In the genomic region with DNA sequence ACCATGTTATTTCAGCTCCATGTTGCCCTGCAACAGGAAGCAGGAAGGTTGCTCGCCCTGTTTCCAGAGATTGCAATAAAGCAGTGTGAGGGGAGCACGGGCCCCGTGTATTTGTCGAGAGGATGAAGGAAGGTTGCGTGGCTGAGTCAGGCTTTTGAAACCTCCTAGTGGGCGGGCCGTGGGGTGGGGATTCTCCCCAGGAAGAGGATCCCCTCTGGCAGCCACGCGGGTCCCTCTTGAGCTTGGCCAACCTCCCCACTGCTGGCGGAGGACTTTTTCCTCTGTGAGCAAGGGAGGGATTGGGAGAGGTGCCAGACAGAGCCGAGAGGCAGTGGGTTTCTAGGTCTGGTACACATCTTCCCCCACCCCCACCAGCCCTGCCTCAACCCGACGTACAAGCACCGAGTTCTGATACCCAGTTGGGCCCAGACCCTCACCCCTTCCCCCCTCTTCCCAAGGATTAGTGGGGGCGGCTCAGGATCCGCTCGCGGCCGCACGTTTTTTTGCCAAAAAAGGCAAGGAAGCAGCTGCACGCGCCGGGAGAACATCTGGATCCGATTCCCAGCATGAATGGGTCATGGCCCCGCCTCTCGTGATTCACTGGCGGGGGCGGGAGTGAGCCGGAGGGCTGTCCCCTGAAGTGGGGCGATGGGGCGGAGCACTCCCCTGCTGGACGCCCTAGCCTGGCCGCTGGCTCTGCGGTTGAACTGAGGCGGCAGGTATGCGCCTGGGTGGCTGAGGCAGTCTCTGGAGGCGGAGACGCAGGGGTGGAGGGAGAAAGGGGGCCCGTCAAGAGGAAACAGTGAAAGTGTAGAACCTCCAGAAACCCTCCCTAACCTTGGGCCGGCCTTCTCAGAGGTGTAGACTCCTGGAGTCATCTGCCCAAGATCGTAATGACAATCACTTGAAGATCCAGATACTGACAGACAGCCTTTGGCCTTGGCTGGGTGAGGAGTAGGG, we compare ENCODE assay signal across 8 mouse cellular contexts. TPM values are rescaled to one million over a fixed set of nuclear protein-coding genes. Genes with fewer than 3 reads are reported as not detected.
A peak's percentile ranks its signal among the peaks of the same experiment; 100 is the strongest.
DNase-seq lines count a peak whose midpoint lies in the region; ATAC-seq and TF ChIP-seq lines count a peak whose summit lies in the region.

No protein-coding gene starts in this region.

- H3K27me3 ChIP-seq in forebrain, embryonic 12.5 days = peaks cover 21% of the 10 kb centered on the region
- H3K27me3 ChIP-seq in heart, embryonic 16.5 days (ENCODE audit: control insufficient read depth, insufficient read depth, low read length) = no peaks in the 10 kb centered on the region
- H3K27me3 ChIP-seq in liver, postnatal 0 days (ENCODE audit: insufficient read depth, low read length) = no peaks in the 10 kb centered on the region
- H3K27me3 ChIP-seq in neural tube, embryonic 12.5 days (replicated peaks) = peaks cover 19% of the 10 kb centered on the region
- no peaks in the 10 kb centered on the region for H3K27me3 ChIP-seq in stomach, postnatal 0 days (ENCODE audit: control insufficient read depth, insufficient read depth, low read length)

- H3K27ac ChIP-seq in forebrain, embryonic 12.5 days = peak overlapping the region; percentile 77
- peak overlapping the region; percentile 96 for H3K27ac ChIP-seq in heart, embryonic 16.5 days (ENCODE audit: low read length)
- peak overlapping the region; percentile 93 for H3K27ac ChIP-seq in liver, postnatal 0 days (ENCODE audit: low read depth)
- no peak overlapping the region for H3K27ac ChIP-seq in neural tube, embryonic 12.5 days
- H3K27ac ChIP-seq in stomach, postnatal 0 days (replicated peaks) = peak overlapping the region; percentile 94

- ATAC-seq in forebrain, embryonic 12.5 days (ENCODE audit: low FRiP score) = peak; percentile 56
- ATAC-seq in heart, embryonic 16.5 days (replicated peaks; ENCODE audit: extremely low read depth, insufficient read depth, low FRiP score) = peak; percentile 85
- peak; percentile 80 for ATAC-seq in liver, postnatal 0 days
- ATAC-seq in neural tube, embryonic 12.5 days (ENCODE audit: low FRiP score, low read depth) = no peak
- ATAC-seq in stomach, postnatal 0 days (ENCODE audit: low FRiP score, low TSS enrichment) = peak; percentile 90

- H3K9me3 ChIP-seq in forebrain, embryonic 12.5 days = no peaks in the 10 kb centered on the region
- H3K9me3 ChIP-seq in heart, embryonic 16.5 days (replicated peaks; ENCODE audit: control insufficient read depth, low read length) = no peaks in the 10 kb centered on the region
- H3K9me3 ChIP-seq in liver, postnatal 0 days (ENCODE audit: low read length) = no peaks in the 10 kb centered on the region
- H3K9me3 ChIP-seq in neural tube, embryonic 12.5 days = no peaks in the 10 kb centered on the region
- no peaks in the 10 kb centered on the region for H3K9me3 ChIP-seq in stomach, postnatal 0 days (ENCODE audit: control insufficient read depth, low read length)

- peak overlapping the region; percentile 62 for H3K4me2 ChIP-seq in forebrain, embryonic 12.5 days
- peak overlapping the region; percentile 92 for H3K4me2 ChIP-seq in heart, embryonic 16.5 days (ENCODE audit: low read depth, low read length)
- H3K4me2 ChIP-seq in liver, postnatal 0 days (ENCODE audit: low read depth, low read length) = peak overlapping the region; percentile 91
- H3K4me2 ChIP-seq in neural tube, embryonic 12.5 days (replicated peaks) = peak overlapping the region; percentile 55
- peak overlapping the region; percentile 61 for H3K4me2 ChIP-seq in stomach, postnatal 0 days (replicated peaks; ENCODE audit: low read depth)

- H3K4me1 ChIP-seq in forebrain, embryonic 12.5 days = peaks cover 39% of the 10 kb centered on the region
- peaks cover 31% of the 10 kb centered on the region for H3K4me1 ChIP-seq in heart, embryonic 16.5 days (ENCODE audit: control insufficient read depth, insufficient read depth, low read length)
- H3K4me1 ChIP-seq in liver, postnatal 0 days (ENCODE audit: insufficient read depth) = peaks cover 43% of the 10 kb centered on the region
- peaks cover 30% of the 10 kb centered on the region for H3K4me1 ChIP-seq in neural tube, embryonic 12.5 days
- peaks cover 13% of the 10 kb centered on the region; the same call in 1 of the 2 replicates for H3K4me1 ChIP-seq in stomach, postnatal 0 days (replicated peaks; ENCODE audit: control insufficient read depth, insufficient read depth)

- TF ChIP-seq EP300 in liver, postnatal 0 days (IDR thresholded peaks at IDR 0.05; ENCODE audit: low read depth) = peak; percentile 54; the same call in 1 of the 2 replicates
- TF ChIP-seq EP300 in stomach, postnatal 0 days (optimal IDR thresholded peaks at IDR 0.05) = peak; percentile 89

- H3K9ac ChIP-seq in forebrain, embryonic 12.5 days = peak overlapping the region; percentile 36
- H3K9ac ChIP-seq in heart, embryonic 16.5 days (ENCODE audit: low read length) = peak overlapping the region; percentile 70
- H3K9ac ChIP-seq in liver, postnatal 0 days (replicated peaks) = peak overlapping the region; percentile 66
- H3K9ac ChIP-seq in neural tube, embryonic 12.5 days = no peak overlapping the region
- H3K9ac ChIP-seq in stomach, postnatal 0 days (ENCODE audit: low read length) = peak overlapping the region; percentile 52

- 1% methylated on average over 41 of the region's 41 CpGs for WGBS in forebrain, embryonic 12.5 days
- WGBS in heart, embryonic 16.5 days = 2% methylated on average over 41 of the region's 41 CpGs
- 2% methylated on average over 41 of the region's 41 CpGs for WGBS in liver, postnatal 0 days (ENCODE audit: insufficient replicate concordance)
- WGBS in neural tube, embryonic 12.5 days = 3% methylated on average over 41 of the region's 41 CpGs
- under 1% methylated on average over 41 of the region's 41 CpGs for WGBS in stomach, postnatal 0 days

- no peaks in the 10 kb centered on the region for H3K36me3 ChIP-seq in forebrain, embryonic 12.5 days (replicated peaks)
- no peaks in the 10 kb centered on the region for H3K36me3 ChIP-seq in heart, embryonic 16.5 days (ENCODE audit: control insufficient read depth, insufficient read depth)
- H3K36me3 ChIP-seq in liver, postnatal 0 days (replicated peaks; ENCODE audit: insufficient read depth, low read length) = 0 out of 2 replicates have a peak, but pooled peaks cover 4% of the 10 kb centered on the region
- H3K36me3 ChIP-seq in neural tube, embryonic 12.5 days = no peaks in the 10 kb centered on the region
- no peaks in the 10 kb centered on the region; the same call in 1 of the 2 replicates for H3K36me3 ChIP-seq in stomach, postnatal 0 days (ENCODE audit: control insufficient read depth, insufficient read depth, low read length)

- peak overlapping the region; percentile 31 for H3K4me3 ChIP-seq in forebrain, embryonic 12.5 days (replicated peaks)
- H3K4me3 ChIP-seq in heart, embryonic 16.5 days (ENCODE audit: low read length) = peak overlapping the region; percentile 60
- peak overlapping the region; percentile 51 for H3K4me3 ChIP-seq in liver, postnatal 0 days (ENCODE audit: low read depth, low read length)
- H3K4me3 ChIP-seq in neural tube, embryonic 12.5 days = peak overlapping the region; percentile 27
- H3K4me3 ChIP-seq in stomach, postnatal 0 days (ENCODE audit: low read depth, low read length) = peak overlapping the region; percentile 34

- TF ChIP-seq CTCF in liver, postnatal 0 days (IDR thresholded peaks at IDR 0.05; ENCODE audit: low read depth) = peak; percentile 35
- peak; percentile 55 for TF ChIP-seq CTCF in stomach, postnatal 0 days (IDR thresholded peaks at IDR 0.05; ENCODE audit: low read depth)

- peak; percentile 97 for DNase-seq in 416B (ENCODE audit: low read depth)
- DNase-seq in adrenal gland, postnatal 10 days = peak; percentile 94
- peak; percentile 89 to 95 for DNase-seq in kidney, postnatal 25 days
- peak; percentile 89 for DNase-seq in liver, postnatal 0 days
- DNase-seq in stomach, postnatal 0 days (ENCODE audit: low spot score) = peak; percentile 96

RNA-seq across cellular contexts. Expression of a gene that starts 5.8 kb away (rescaled TPM):
- 10 to 100 TPM; 39.2 to 40.3 TPM for total RNA-seq in adrenal gland, postnatal 10 days (2021)
- 203 and 204 TPM in 2 replicates for polyA plus RNA-seq in forebrain, embryonic 12.5 days (2016; fragmentation: Nextera tagmentation; extraction: Ambion mirVana)
- polyA plus RNA-seq in heart, embryonic 16.5 days (2015; fragmentation: Nextera tagmentation; extraction: Ambion mirVana) = 77.7 and 95.1 TPM in 2 replicates
- 37.1 and 37.2 TPM in 2 replicates for polyA plus RNA-seq in liver, postnatal 0 days (2015; fragmentation: Nextera tagmentation; extraction: Ambion mirVana)
- polyA plus RNA-seq in neural tube, embryonic 12.5 days (2016; fragmentation: Nextera tagmentation; extraction: Ambion mirVana) = 157 and 162 TPM in 2 replicates
- 58.7 and 63.5 TPM in 2 replicates for polyA plus RNA-seq in stomach, postnatal 0 days (2015; fragmentation: Nextera tagmentation; extraction: Ambion mirVana)

RNA-seq across cellular contexts. Expression of a gene that starts 8.3 kb away (rescaled TPM):
- total RNA-seq in adrenal gland, postnatal 10 days (2021) = 10 to 100 TPM in 1 of 2 experiments, 1 to 10 TPM in 1; 9.5 to 15.8 TPM
- polyA plus RNA-seq in forebrain, embryonic 12.5 days (2016; fragmentation: Nextera tagmentation; extraction: Ambion mirVana) = 2.2 TPM in 2 replicates
- 3.8 and 5.0 TPM in 2 replicates for polyA plus RNA-seq in heart, embryonic 16.5 days (2015; fragmentation: Nextera tagmentation; extraction: Ambion mirVana)
- polyA plus RNA-seq in liver, postnatal 0 days (2015; fragmentation: Nextera tagmentation; extraction: Ambion mirVana) = 2.5 and 2.7 TPM in 2 replicates
- 1.6 and 3.6 TPM in 2 replicates for polyA plus RNA-seq in neural tube, embryonic 12.5 days (2016; fragmentation: Nextera tagmentation; extraction: Ambion mirVana)
- polyA plus RNA-seq in stomach, postnatal 0 days (2015; fragmentation: Nextera tagmentation; extraction: Ambion mirVana) = 7.4 and 9.0 TPM in 2 replicates

RNA-seq across cellular contexts. Expression of a gene that starts 15.4 kb away (rescaled TPM):
- total RNA-seq in adrenal gland, postnatal 10 days (2021) = 10 to 100 TPM; 29.4 to 29.9 TPM
- 63.8 and 64.0 TPM in 2 replicates for polyA plus RNA-seq in forebrain, embryonic 12.5 days (2016; fragmentation: Nextera tagmentation; extraction: Ambion mirVana)
- polyA plus RNA-seq in heart, embryonic 16.5 days (2015; fragmentation: Nextera tagmentation; extraction: Ambion mirVana) = 40.3 and 49.2 TPM in 2 replicates
- 20.1 and 21.6 TPM in 2 replicates for polyA plus RNA-seq in liver, postnatal 0 days (2015; fragmentation: Nextera tagmentation; extraction: Ambion mirVana)
- polyA plus RNA-seq in neural tube, embryonic 12.5 days (2016; fragmentation: Nextera tagmentation; extraction: Ambion mirVana) = 58.5 and 60.4 TPM in 2 replicates
- 105 TPM in 2 replicates for polyA plus RNA-seq in stomach, postnatal 0 days (2015; fragmentation: Nextera tagmentation; extraction: Ambion mirVana)

RNA-seq across cellular contexts. Expression of a gene that starts 32.9 kb away (rescaled TPM):
- 10 to 100 TPM; 20.4 to 25.4 TPM for total RNA-seq in adrenal gland, postnatal 10 days (2021)
- polyA plus RNA-seq in forebrain, embryonic 12.5 days (2016; fragmentation: Nextera tagmentation; extraction: Ambion mirVana) = 23.8 and 31.9 TPM in 2 replicates
- 16.3 and 16.8 TPM in 2 replicates for polyA plus RNA-seq in heart, embryonic 16.5 days (2015; fragmentation: Nextera tagmentation; extraction: Ambion mirVana)
- polyA plus RNA-seq in liver, postnatal 0 days (2015; fragmentation: Nextera tagmentation; extraction: Ambion mirVana) = 15.5 and 19.5 TPM in 2 replicates
- polyA plus RNA-seq in neural tube, embryonic 12.5 days (2016; fragmentation: Nextera tagmentation; extraction: Ambion mirVana) = 26.2 and 29.7 TPM in 2 replicates
- polyA plus RNA-seq in stomach, postnatal 0 days (2015; fragmentation: Nextera tagmentation; extraction: Ambion mirVana) = 23.5 and 24.8 TPM in 2 replicates

RNA-seq across cellular contexts. Expression of a gene that starts 52.2 kb away (rescaled TPM):
- total RNA-seq in adrenal gland, postnatal 10 days (2021) = under 1 TPM; 0.24 to 0.27 TPM
- 16.0 and 21.6 TPM in 2 replicates for polyA plus RNA-seq in forebrain, embryonic 12.5 days (2016; fragmentation: Nextera tagmentation; extraction: Ambion mirVana)
- 0.15 and 0.17 TPM in 2 replicates for polyA plus RNA-seq in heart, embryonic 16.5 days (2015; fragmentation: Nextera tagmentation; extraction: Ambion mirVana)
- polyA plus RNA-seq in liver, postnatal 0 days (2015; fragmentation: Nextera tagmentation; extraction: Ambion mirVana) = not detected in 2 replicates
- 25.2 and 25.8 TPM in 2 replicates for polyA plus RNA-seq in neural tube, embryonic 12.5 days (2016; fragmentation: Nextera tagmentation; extraction: Ambion mirVana)
- 0.13 TPM in 2 replicates for polyA plus RNA-seq in stomach, postnatal 0 days (2015; fragmentation: Nextera tagmentation; extraction: Ambion mirVana)
